Mouse (Mus musculus): ENCODE results near the gene Hist1h2ab. TPM values are rescaled to one million over a fixed set of nuclear protein-coding genes. Genes with fewer than 3 reads are reported as not detected.
A peak's percentile ranks its signal among the peaks of the same experiment; 100 is the strongest.
"Not testable (repeated sequence)": the region's sequence is repeated elsewhere in the genome, so short reads cannot be mapped to it uniquely, and the experiment has no call there.

Gene Hist1h2ab
- polyA plus RNA-seq, 1 experiment from 2014 or later: 18.1 TPM

GRCm38 (mm10) chr13:23710374-23711089 lies 40.4 kb upstream of the Hist1h2ab start, which contains the start of gene Hfe:
Gene Hfe, minus strand, starts transcription at chr13:23710854.
- Histone ChIP-seq H3K4me3 (ENCODE audit: low read depth, low read length) (peak within 1 kb of the TSS; percentile 42), H3K9me3 (replicated peaks; ENCODE audit: control insufficient read depth, low read length) (no peaks in the 10 kb centered on the region), H3K9ac (ENCODE audit: low read depth, low read length) (peak within 1 kb of the TSS; percentile 71), H3K4me1 (ENCODE audit: control insufficient read depth, insufficient read depth, low read length) (0 out of 2 replicates have a peak, but pooled peaks cover 9% of the 10 kb centered on the region), H3K27me3 (ENCODE audit: control insufficient read depth, insufficient read depth, low read length) (no peaks in the 10 kb centered on the region), H3K36me3 (ENCODE audit: control insufficient read depth, insufficient read depth, low read length) (no peaks in the 10 kb centered on the region), H3K27ac (ENCODE audit: low read depth, low read length) (0 out of 2 replicates have a peak within 1 kb of the TSS, but pooled peaks have one; percentile 41), H3K4me2 (peak within 1 kb of the TSS; percentile 71)
- 3% methylated on average over 17 of the region's 17 CpGs for WGBS (ENCODE audit: insufficient replicate concordance)
- ATAC-seq (replicated peaks; ENCODE audit: insufficient number of reproducible peaks, low FRiP score, low TSS enrichment): no peak

DNA sequence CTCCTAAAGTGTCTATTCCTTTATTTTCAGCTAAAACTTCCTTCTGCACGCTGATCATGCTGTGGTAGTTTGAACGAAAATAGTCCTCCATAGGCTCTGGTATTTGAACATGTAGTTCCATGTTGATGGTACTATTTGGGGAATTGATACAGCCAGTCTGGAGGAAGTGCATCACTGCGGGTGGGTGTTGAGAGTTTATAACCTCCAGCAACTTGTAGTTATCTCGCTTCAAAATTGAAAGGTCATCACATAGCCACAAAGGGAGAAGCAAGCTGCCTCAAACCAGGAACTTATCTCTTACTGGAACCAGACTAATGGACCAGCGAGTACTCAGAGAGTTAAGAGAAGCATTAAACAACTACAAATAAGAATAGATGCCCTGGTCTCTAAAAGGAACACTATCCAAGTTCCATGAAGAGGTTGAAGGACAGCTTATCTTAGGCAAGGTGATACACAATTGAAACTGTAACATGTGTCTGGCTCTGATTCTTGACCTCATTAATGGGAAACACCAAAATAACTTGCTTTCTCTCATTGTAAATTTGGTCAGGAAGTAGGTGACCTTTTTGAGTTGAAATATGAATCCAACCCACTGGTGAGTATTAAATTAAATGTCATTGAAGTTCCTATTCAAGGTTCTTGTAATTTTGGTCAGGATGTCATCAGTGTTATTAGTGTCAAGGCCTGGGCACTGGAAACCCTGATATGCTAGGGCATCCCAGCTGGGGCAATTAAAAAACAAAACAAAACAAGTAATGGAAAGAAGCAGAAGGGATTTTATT lies 34.5 kb upstream of the Hist1h2ab start:
- H3K9ac ChIP-seq (ENCODE audit: low read depth, low read length): no peak overlapping the region
- H3K27ac ChIP-seq (ENCODE audit: low read depth, low read length): no peak overlapping the region
- H3K4me3 ChIP-seq (ENCODE audit: low read depth, low read length): no peak overlapping the region
- ATAC-seq (replicated peaks; ENCODE audit: insufficient number of reproducible peaks, low FRiP score, low TSS enrichment): no peak
- peaks cover 4% of the 10 kb centered on the region; the same call in 1 of the 2 replicates for H3K4me1 ChIP-seq (ENCODE audit: control insufficient read depth, insufficient read depth, low read length)
- WGBS (ENCODE audit: insufficient replicate concordance): 59% methylated on average over 5 of the region's 5 CpGs
- no peaks in the 10 kb centered on the region for H3K27me3 ChIP-seq (ENCODE audit: control insufficient read depth, insufficient read depth, low read length)
- H3K36me3 ChIP-seq (ENCODE audit: control insufficient read depth, insufficient read depth, low read length): no peaks in the 10 kb centered on the region
- no peak overlapping the region for H3K4me2 ChIP-seq
- no peaks in the 10 kb centered on the region for H3K9me3 ChIP-seq (replicated peaks; ENCODE audit: control insufficient read depth, low read length)

DNA sequence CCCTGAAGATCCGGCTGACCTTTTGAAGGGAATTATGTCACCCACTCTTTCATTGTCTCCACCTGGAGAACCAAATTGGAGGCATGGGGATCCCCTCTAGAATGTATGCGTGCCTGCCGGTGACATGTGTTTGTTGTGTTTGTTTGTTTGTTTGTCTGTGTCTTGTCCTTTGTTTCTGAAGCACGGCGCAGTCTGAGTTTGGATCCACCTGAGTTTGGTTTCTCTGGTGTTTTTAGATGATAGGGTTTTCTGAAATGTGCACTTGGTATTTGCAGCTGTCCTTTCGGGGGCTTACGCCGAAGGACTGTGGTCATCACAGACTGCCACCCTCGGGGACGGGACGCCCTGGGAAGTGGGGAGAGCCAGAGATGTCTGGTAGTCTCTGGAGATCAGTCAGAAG lies 33.8 kb upstream of the Hist1h2ab start:
- no peaks in the 10 kb centered on the region for H3K27me3 ChIP-seq (ENCODE audit: control insufficient read depth, insufficient read depth, low read length)
- ATAC-seq (replicated peaks; ENCODE audit: insufficient number of reproducible peaks, low FRiP score, low TSS enrichment): no peak
- no peak overlapping the region for H3K4me3 ChIP-seq (ENCODE audit: low read depth, low read length)
- no peaks in the 10 kb centered on the region for H3K9me3 ChIP-seq (replicated peaks; ENCODE audit: control insufficient read depth, low read length)
- H3K4me1 ChIP-seq (ENCODE audit: control insufficient read depth, insufficient read depth, low read length): peaks cover 4% of the 10 kb centered on the region; the same call in 1 of the 2 replicates
- no peak overlapping the region for H3K9ac ChIP-seq (ENCODE audit: low read depth, low read length)
- 33% methylated on average over 11 of the region's 11 CpGs for WGBS (ENCODE audit: insufficient replicate concordance)
- H3K27ac ChIP-seq (ENCODE audit: low read depth, low read length): no peak overlapping the region
- H3K36me3 ChIP-seq (ENCODE audit: control insufficient read depth, insufficient read depth, low read length): no peaks in the 10 kb centered on the region
- no peak overlapping the region for H3K4me2 ChIP-seq

GRCm38 (mm10) chr13:23717593-23718245 lies 33.2 kb upstream of the Hist1h2ab start:
- H3K4me2 ChIP-seq; H3K27me3 ChIP-seq (ENCODE audit: control insufficient read depth, insufficient read depth, low read length); H3K36me3 ChIP-seq (ENCODE audit: control insufficient read depth, insufficient read depth, low read length); H3K27ac ChIP-seq (ENCODE audit: low read depth, low read length); ATAC-seq (replicated peaks; ENCODE audit: insufficient number of reproducible peaks, low FRiP score, low TSS enrichment); H3K9ac ChIP-seq (ENCODE audit: low read depth, low read length); H3K9me3 ChIP-seq (replicated peaks; ENCODE audit: control insufficient read depth, low read length); H3K4me1 ChIP-seq (ENCODE audit: control insufficient read depth, insufficient read depth, low read length); H3K4me3 ChIP-seq (ENCODE audit: low read depth, low read length): not testable (repeated sequence)
- 15% methylated on average over 2 of the region's 2 CpGs for WGBS (ENCODE audit: insufficient replicate concordance)

DNA sequence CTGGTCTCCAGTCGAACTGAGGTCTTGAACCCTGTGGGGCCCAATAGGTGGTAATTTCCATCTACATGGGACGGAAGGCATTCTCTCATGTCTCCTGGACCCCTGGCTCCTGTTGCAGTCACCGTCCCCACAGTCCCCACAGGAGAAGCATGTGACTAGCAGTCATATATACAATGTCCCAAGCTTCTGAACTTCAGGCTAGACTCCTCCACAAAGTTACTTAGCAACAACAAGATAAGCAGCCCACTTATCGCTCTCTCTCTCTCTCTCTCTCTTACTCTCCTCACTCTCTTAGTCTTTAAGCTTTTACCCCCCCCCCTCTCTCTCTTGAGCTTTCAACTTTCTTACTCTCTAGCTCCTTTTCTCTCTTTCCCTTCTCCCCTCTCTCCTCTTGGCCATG lies 26.7 kb upstream of the Hist1h2ab start:
- H3K4me1 ChIP-seq (ENCODE audit: control insufficient read depth, insufficient read depth, low read length): 0 out of 2 replicates have a peak, but pooled peaks cover 7% of the 10 kb centered on the region
- no peak overlapping the region for H3K4me2 ChIP-seq
- H3K9ac ChIP-seq (ENCODE audit: low read depth, low read length): no peak overlapping the region
- no peak overlapping the region for H3K27ac ChIP-seq (ENCODE audit: low read depth, low read length)
- H3K36me3 ChIP-seq (ENCODE audit: control insufficient read depth, insufficient read depth, low read length): no peaks in the 10 kb centered on the region
- no peaks in the 10 kb centered on the region for H3K27me3 ChIP-seq (ENCODE audit: control insufficient read depth, insufficient read depth, low read length)
- no peak overlapping the region for H3K4me3 ChIP-seq (ENCODE audit: low read depth, low read length)
- no peaks in the 10 kb centered on the region for H3K9me3 ChIP-seq (replicated peaks; ENCODE audit: control insufficient read depth, low read length)
- 41% methylated on average over 4 of the region's 4 CpGs for WGBS (ENCODE audit: insufficient replicate concordance)
- no peak for ATAC-seq (replicated peaks; ENCODE audit: insufficient number of reproducible peaks, low FRiP score, low TSS enrichment)

DNA sequence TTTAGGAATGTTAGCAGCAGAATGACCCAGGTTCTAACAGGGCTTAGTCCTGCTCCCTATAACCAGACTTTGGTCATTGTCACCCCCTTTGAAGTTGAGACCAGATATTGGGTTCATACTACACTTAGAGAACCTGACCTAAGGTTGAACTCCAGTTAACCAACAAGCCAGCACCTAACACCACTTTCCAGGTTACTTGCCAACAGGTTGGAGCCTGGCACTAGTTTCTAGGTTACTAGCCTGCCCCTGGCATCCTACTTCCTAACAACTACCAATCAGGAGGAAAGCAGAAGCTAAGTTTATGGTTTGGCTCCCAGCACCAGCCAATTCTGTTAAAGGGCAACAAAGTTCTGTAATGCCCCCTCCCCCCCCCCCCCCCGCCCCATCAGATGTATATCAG lies 25.7 kb upstream of the Hist1h2ab start:
- Histone ChIP-seq H3K4me1 (ENCODE audit: control insufficient read depth, insufficient read depth, low read length) (0 out of 2 replicates have a peak, but pooled peaks cover 7% of the 10 kb centered on the region), H3K27ac (ENCODE audit: low read depth, low read length) (no peak overlapping the region), H3K9ac (ENCODE audit: low read depth, low read length) (no peak overlapping the region), H3K4me2 (no peak overlapping the region), H3K27me3 (ENCODE audit: control insufficient read depth, insufficient read depth, low read length) (no peaks in the 10 kb centered on the region), H3K4me3 (ENCODE audit: low read depth, low read length) (no peak overlapping the region), H3K36me3 (ENCODE audit: control insufficient read depth, insufficient read depth, low read length) (no peaks in the 10 kb centered on the region), H3K9me3 (replicated peaks; ENCODE audit: control insufficient read depth, low read length) (no peaks in the 10 kb centered on the region)
- ATAC-seq (replicated peaks; ENCODE audit: insufficient number of reproducible peaks, low FRiP score, low TSS enrichment): no peak
- 40% methylated on average over 1 of the region's 1 CpGs for WGBS (ENCODE audit: insufficient replicate concordance)

GRCm38 (mm10) chr13:23728472-23729191 lies 22.3 kb upstream of the Hist1h2ab start:
- WGBS (ENCODE audit: insufficient replicate concordance): 71% methylated on average over 18 of the region's 18 CpGs
- H3K36me3 ChIP-seq (ENCODE audit: control insufficient read depth, insufficient read depth, low read length): no peaks in the 10 kb centered on the region
- no peak for ATAC-seq (replicated peaks; ENCODE audit: insufficient number of reproducible peaks, low FRiP score, low TSS enrichment)
- H3K4me3 ChIP-seq (ENCODE audit: low read depth, low read length): no peak overlapping the region
- no peak overlapping the region for H3K27ac ChIP-seq (ENCODE audit: low read depth, low read length)
- no peaks in the 10 kb centered on the region for H3K9me3 ChIP-seq (replicated peaks; ENCODE audit: control insufficient read depth, low read length)
- H3K27me3 ChIP-seq (ENCODE audit: control insufficient read depth, insufficient read depth, low read length): no peaks in the 10 kb centered on the region
- no peak overlapping the region for H3K4me2 ChIP-seq
- no peak overlapping the region for H3K9ac ChIP-seq (ENCODE audit: low read depth, low read length)
- H3K4me1 ChIP-seq (ENCODE audit: control insufficient read depth, insufficient read depth, low read length): 0 out of 2 replicates have a peak, but pooled peaks cover 9% of the 10 kb centered on the region

GRCm38 (mm10) chr13:23729192-23729525 lies 21.8 kb upstream of the Hist1h2ab start:
- no peak overlapping the region for H3K27ac ChIP-seq (ENCODE audit: low read depth, low read length)
- WGBS (ENCODE audit: insufficient replicate concordance): 87% methylated on average over 9 of the region's 9 CpGs
- H3K4me2 ChIP-seq: no peak overlapping the region
- H3K4me3 ChIP-seq (ENCODE audit: low read depth, low read length): no peak overlapping the region
- no peak overlapping the region for H3K9ac ChIP-seq (ENCODE audit: low read depth, low read length)
- ATAC-seq (replicated peaks; ENCODE audit: insufficient number of reproducible peaks, low FRiP score, low TSS enrichment): no peak
- H3K27me3 ChIP-seq (ENCODE audit: control insufficient read depth, insufficient read depth, low read length): no peaks in the 10 kb centered on the region
- H3K4me1 ChIP-seq (ENCODE audit: control insufficient read depth, insufficient read depth, low read length): 0 out of 2 replicates have a peak, but pooled peaks cover 9% of the 10 kb centered on the region
- no peaks in the 10 kb centered on the region for H3K36me3 ChIP-seq (ENCODE audit: control insufficient read depth, insufficient read depth, low read length)
- H3K9me3 ChIP-seq (replicated peaks; ENCODE audit: control insufficient read depth, low read length): no peaks in the 10 kb centered on the region
